Comparison of ENCODE assay signal across 9 mouse cellular contexts in the genomic region with DNA sequence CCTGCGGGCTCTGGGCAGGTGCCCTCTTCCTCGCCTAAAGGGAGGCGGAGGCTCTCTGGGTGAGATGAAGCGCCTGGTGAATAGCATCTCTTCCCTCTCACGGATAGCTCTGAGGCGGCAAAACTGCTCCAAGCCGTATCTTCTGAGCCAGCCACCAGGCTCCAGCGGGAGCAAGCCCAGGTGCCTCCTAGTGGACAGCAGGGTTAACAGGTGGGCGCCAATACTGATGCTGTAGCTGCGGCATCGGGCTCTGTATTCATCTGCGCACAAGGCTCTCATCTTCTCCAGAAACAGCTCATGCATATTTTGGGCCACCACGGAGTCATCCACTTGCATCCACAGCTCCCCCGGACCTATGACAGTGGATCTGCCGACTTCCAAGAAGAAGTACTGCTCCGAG. TPM values are rescaled to one million over a fixed set of nuclear protein-coding genes. Genes with fewer than 3 reads are reported as not detected.
A peak's percentile ranks its signal among the peaks of the same experiment; 100 is the strongest.
DNase-seq lines count a peak whose midpoint lies in the region; ATAC-seq and TF ChIP-seq lines count a peak whose summit lies in the region.
"Had no signal": no experiment of that assay in that cellular context is flagged by ENCODE, and none has a peak within 500 bp of the region (broad histone marks: within the 10 kb centered on the region; RNA-seq: fewer than 3 reads in every experiment).

No protein-coding gene starts in this region.

- H3K9ac ChIP-seq in hindbrain, embryonic 16.5 days (ENCODE audit: low read depth, low read length), result peak overlapping the region; percentile 38; the same call in 1 of the 2 replicates

- no peaks in the 10 kb centered on the region for H3K9me3 ChIP-seq in hindbrain, embryonic 16.5 days (ENCODE audit: control insufficient read depth, low read length)
- H3K9me3 ChIP-seq in midbrain, embryonic 10.5 days (replicated peaks), result no peaks in the 10 kb centered on the region

- 19% methylated on average over 14 of the region's 16 CpGs for WGBS in hindbrain, embryonic 16.5 days
- WGBS in midbrain, embryonic 10.5 days, result 19% methylated on average over 16 of the region's 16 CpGs
- WGBS in thymus, adult 2 months, result 9% methylated on average over 13 of the region's 16 CpGs

- no peaks in the 10 kb centered on the region for H3K36me3 ChIP-seq in hindbrain, embryonic 16.5 days (ENCODE audit: control insufficient read depth, insufficient read depth, low read length)
- no peaks in the 10 kb centered on the region for H3K36me3 ChIP-seq in midbrain, embryonic 10.5 days
- H3K36me3 ChIP-seq in thymus, adult 2 months (ENCODE audit: control insufficient read depth, insufficient read depth, low read length), result no peaks in the 10 kb centered on the region

- peak overlapping the region; percentile 62 for H3K4me2 ChIP-seq in hindbrain, embryonic 16.5 days (ENCODE audit: low read length)

- H3K4me1 ChIP-seq in hindbrain, embryonic 16.5 days (ENCODE audit: control insufficient read depth, insufficient read depth, low read depth, low read length), result peaks cover 7% of the 10 kb centered on the region
- peaks cover 22% of the 10 kb centered on the region for H3K4me1 ChIP-seq in midbrain, embryonic 10.5 days
- no peaks in the 10 kb centered on the region for H3K4me1 ChIP-seq in thymus, adult 2 months (replicated peaks; ENCODE audit: control insufficient read depth, insufficient read depth, low read length)

- peak; percentile 38; the same call in 1 of the 2 replicates for ATAC-seq in hindbrain, embryonic 16.5 days

- no peak for TF ChIP-seq POLR2A in thymus, adult 2 months (IDR thresholded peaks at IDR 0.05; ENCODE audit: control insufficient read depth, extremely low read depth, insufficient read depth, low read length, poor library complexity)

- H3K27ac ChIP-seq in hindbrain, embryonic 16.5 days (ENCODE audit: low read depth, low read length), result no peak overlapping the region
- no peak overlapping the region for H3K27ac ChIP-seq in midbrain, embryonic 10.5 days (replicated peaks)
- H3K27ac ChIP-seq in thymus, adult 2 months (ENCODE audit: control insufficient read depth, insufficient read depth, low read length), result no peak overlapping the region
- H3K27ac ChIP-seq: macrophage had no signal

- TF ChIP-seq CTCF in thymus, adult 2 months (IDR thresholded peaks at IDR 0.05; ENCODE audit: borderline replicate concordance, control insufficient read depth, extremely low read depth, insufficient read depth, low read length, poor library complexity), result no peak

- H3K27me3 ChIP-seq in hindbrain, embryonic 16.5 days (replicated peaks; ENCODE audit: control insufficient read depth, insufficient read depth, low read length), result peaks cover 35% of the 10 kb centered on the region
- peaks cover 100% of the 10 kb centered on the region for H3K27me3 ChIP-seq in midbrain, embryonic 10.5 days (ENCODE audit: low read depth, poor library complexity, severe bottlenecking)
- no peaks in the 10 kb centered on the region; the same call in 1 of the 2 replicates for H3K27me3 ChIP-seq in thymus, adult 2 months (ENCODE audit: control insufficient read depth, insufficient read depth, low read length)

- H3K4me3 ChIP-seq in hindbrain, embryonic 16.5 days (ENCODE audit: low read length), result peak overlapping the region; percentile 49
- H3K4me3 ChIP-seq in midbrain, embryonic 10.5 days, result peak overlapping the region; percentile 57
- no peak overlapping the region for H3K4me3 ChIP-seq in thymus, adult 2 months (ENCODE audit: control insufficient read depth, insufficient read depth, low read length)

- peak; percentile 4 for DNase-seq in adrenal gland, postnatal 10 days
- DNase-seq in adrenal gland, adult 8-10 months, result no peak
- DNase-seq in embryo, embryonic 10 days (ENCODE audit: low spot score), result peak; percentile 42
- peak; percentile 33 for DNase-seq in midbrain, embryonic 10.5 days (ENCODE audit: low spot score)
- no peak for DNase-seq in thymus, postnatal 14 days
- no peak for DNase-seq in thymus, adult 2 months
- DNase-seq in urinary bladder, postnatal 14 days (ENCODE audit: low spot score), result no peak

RNA-seq across cellular contexts. Expression of a gene that starts 1.1 kb away (rescaled TPM):
- total RNA-seq in adrenal gland, postnatal 10 days (2021), result 1 to 10 TPM in 1 of 2 experiments, under 1 TPM in 1; 0.42 to 1.6 TPM
- total RNA-seq in adrenal gland, adult 8-10 months (2022), result not detected
- polyA plus RNA-seq in hindbrain, embryonic 16.5 days (2015; fragmentation: Nextera tagmentation; extraction: Ambion mirVana), result 1.8 and 2.1 TPM in 2 replicates
- 1.0 and 1.5 TPM in 2 replicates for polyA plus RNA-seq in midbrain, embryonic 10.5 days (2016; fragmentation: Nextera tagmentation; extraction: Ambion mirVana)
- not detected in 2 replicates for polyA plus RNA-seq in thymus, adult 2 months (2012; rRNA removed)
- polyA plus RNA-seq: macrophage had no signal

Comparison
In these comparisons a context has a peak if more than half of its experiments do, and no peak if none do; other contexts are left out.
1. DNase-seq: peak in adrenal gland, postnatal 10 days (single experiment), embryo, embryonic 10 days (single experiment) and midbrain, embryonic 10.5 days (single experiment); none in adrenal gland, adult 8-10 months (single experiment), thymus, postnatal 14 days (single experiment), thymus, adult 2 months (single experiment) and urinary bladder, postnatal 14 days (single experiment).